Mouse (Mus musculus) thymus, adult 2 months (tissue): ENCODE data around the gene Sds. TPM values are rescaled to one million over a fixed set of nuclear protein-coding genes. Genes with fewer than 3 reads are reported as not detected.
A peak's percentile ranks its signal among the peaks of the same experiment; 100 is the strongest.

Source experiments
- DNase-seq: peaks from one replicate; pipeline ENCODE4 v3.0.0; 2021
- H3K27ac ChIP-seq: fragments of 200-500 bp; 2 replicates; pipeline ENCODE4 v1.5.1; 2012; ENCODE audit warnings: low read length, control low read depth; ENCODE audit not compliant: control insufficient read depth, insufficient read depth
- H3K27me3 ChIP-seq: fragments of 200-500 bp; 2 replicates; pipeline ENCODE4 v1.6.1; 2012; ENCODE audit warnings: mild to moderate bottlenecking, low read length, moderate library complexity, mixed read lengths; ENCODE audit not compliant: control insufficient read depth, insufficient read depth
- H3K36me3 ChIP-seq: fragments of 200-500 bp; 2 replicates; pipeline ENCODE4 v1.6.1; 2012; ENCODE audit warnings: mild to moderate bottlenecking, low read length, moderate library complexity; ENCODE audit not compliant: control insufficient read depth, insufficient read depth
- H3K4me1 ChIP-seq: fragments of 200-500 bp; replicated peaks from 2 replicates; pipeline ENCODE4 v1.6.1; 2012; ENCODE audit warnings: low read length; ENCODE audit not compliant: control insufficient read depth, insufficient read depth
- H3K4me3 ChIP-seq: fragments of 200-500 bp; 2 replicates; pipeline ENCODE4 v1.5.1; 2012; ENCODE audit warnings: mild to moderate bottlenecking, low read length, control low read depth, moderate library complexity; ENCODE audit not compliant: control insufficient read depth, insufficient read depth
- CTCF ChIP-seq: fragments of 200-500 bp; IDR thresholded peaks from 2 replicates; pipeline ENCODE4 v1.5.1; 2012; ENCODE audit warnings: mild to moderate bottlenecking, control low read depth, low read length, moderate library complexity, borderline replicate concordance; ENCODE audit not compliant: control insufficient read depth, poor library complexity, insufficient read depth; ENCODE audit errors: extremely low read depth
- POLR2A ChIP-seq: fragments of 200-500 bp; IDR thresholded peaks from 2 replicates; pipeline ENCODE4 v1.6.1; 2012; ENCODE audit warnings: mild to moderate bottlenecking, low read length, control low read depth, moderate library complexity; ENCODE audit not compliant: control insufficient read depth, poor library complexity, insufficient read depth; ENCODE audit errors: extremely low read depth
- WGBS: fragments of 180-500 bp; shearing (Covaris S2); methylation state at CpG from one replicate; pipeline ENCODE4 v1.1.7; 2018; 5-methylcytosine and 5-hydroxymethylcytosine counted together
- polyA plus RNA-seq: library from polyadenylated mRNA; depleted of rRNA; stranded (reverse); fragments of >200 nt; gene quantifications from 2 replicates; pipeline ENCODE4 v1.2.3, GENCODE M21; 2012

Gene Sds
- polyA plus RNA-seq, 1 experiment: 0.75 TPM

DNA sequence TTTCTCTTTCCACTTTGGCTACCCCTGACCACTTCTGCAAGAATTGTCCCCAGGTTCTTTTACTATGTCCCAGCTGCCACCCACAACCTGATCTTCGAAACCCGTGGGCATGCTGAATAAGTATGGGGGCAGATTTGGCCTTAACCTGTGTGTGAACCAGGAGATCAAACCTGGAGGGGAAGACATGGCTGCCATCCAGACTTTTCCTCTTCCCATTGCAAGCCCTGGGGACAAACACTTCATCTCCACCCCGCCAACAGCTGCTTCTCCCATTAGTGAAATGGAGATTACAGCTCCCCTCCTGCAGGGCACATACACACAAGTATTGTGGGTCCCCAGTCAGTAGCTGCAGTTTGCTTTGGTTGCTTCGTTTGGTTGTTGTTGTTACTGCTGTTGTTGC lies 31.0 kb downstream of the Sds start:
- no peak for DNase-seq
- WGBS: 87% methylated on average over 4 of the region's 4 CpGs
- TF ChIP-seq POLR2A (no peak), CTCF (no peak)
- no peak overlapping the region for H3K4me3 ChIP-seq
- H3K27me3 ChIP-seq: no peaks in the 10 kb centered on the region
- H3K4me1 ChIP-seq: peaks cover 28% of the 10 kb centered on the region
- H3K36me3 ChIP-seq: no peaks in the 10 kb centered on the region
- H3K27ac ChIP-seq: no peak overlapping the region

DNA sequence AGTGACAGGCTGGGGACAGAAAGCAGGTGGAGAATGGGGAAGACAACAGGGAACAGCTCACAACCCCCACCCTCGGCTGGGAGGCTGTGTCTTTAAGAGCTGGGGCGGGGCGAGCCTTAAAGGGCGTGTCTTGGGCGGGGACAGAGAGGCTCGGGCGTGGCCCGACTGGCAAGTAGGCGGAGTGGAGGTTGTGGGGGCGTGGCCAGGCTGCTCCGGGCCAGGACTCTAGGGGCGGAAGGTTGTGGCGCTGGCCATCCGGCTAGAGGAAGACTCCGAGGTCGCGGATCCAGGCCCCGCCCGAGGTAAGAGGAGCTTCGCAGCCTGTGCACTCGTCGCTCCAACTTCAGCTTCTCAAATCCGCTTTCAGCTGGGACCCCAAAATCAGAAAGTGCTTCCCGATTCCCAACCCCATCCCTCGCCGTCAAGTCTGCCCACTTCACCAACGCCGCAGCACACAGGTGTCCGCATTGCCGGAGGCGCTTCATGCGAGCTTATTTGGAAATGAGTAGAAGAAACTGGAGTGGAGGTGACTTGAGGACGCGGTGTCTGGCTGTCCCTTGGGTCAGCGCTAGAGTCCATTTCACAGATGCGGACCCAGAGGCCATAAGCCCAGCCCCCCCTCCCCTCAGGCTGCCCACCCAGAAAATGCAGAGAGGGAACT lies 34.8 kb downstream of the Sds start, which contains the start of gene Slc8b1:
Gene Slc8b1, plus strand, starts transcription at position 187 of the 661 bp plus-strand sequence.
- Histone ChIP-seq H3K27me3 (no peaks in the 10 kb centered on the region), H3K4me3 (peak within 1 kb of the TSS; percentile 61), H3K4me1 (peaks cover 16% of the 10 kb centered on the region), H3K27ac (no peak within 1 kb of the TSS; the same call in 1 of the 2 replicates), H3K36me3 (no peaks in the 10 kb centered on the region)
- TF ChIP-seq POLR2A (peak; percentile 39; the same call in 1 of the 2 replicates), CTCF (0 out of 2 replicates have a peak, but pooled peaks have one; percentile 24)
- peak; percentile 92 for DNase-seq
- WGBS: under 1% methylated on average over 36 of the region's 36 CpGs

DNA sequence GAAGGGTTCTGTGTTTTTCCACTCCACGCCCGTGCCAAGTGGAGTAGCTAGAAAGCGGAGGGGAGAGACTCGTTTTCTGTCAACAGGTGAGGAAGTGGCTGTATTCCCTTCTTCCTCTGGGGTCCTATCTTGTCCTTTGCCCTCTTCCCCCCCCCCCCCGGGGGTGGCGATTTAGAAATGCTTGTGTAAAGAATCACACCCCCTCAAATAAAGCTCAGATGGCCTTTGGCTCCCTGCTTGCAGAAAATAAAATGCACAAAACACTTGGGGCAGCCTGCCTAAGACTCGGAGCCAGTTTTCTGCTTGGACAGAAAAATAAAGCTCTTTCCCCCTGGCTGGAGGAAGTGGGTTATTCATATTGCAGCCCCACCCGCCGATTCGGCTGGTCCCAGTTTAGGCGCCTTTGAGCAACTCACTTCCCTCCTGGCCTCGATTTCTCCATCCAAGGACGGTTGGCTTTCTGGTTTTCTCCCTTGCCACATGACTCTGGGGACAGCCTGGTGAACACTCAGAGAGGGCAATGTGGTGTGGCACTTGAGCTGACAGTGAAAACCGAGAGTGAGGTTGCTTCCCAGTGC lies 35.4 kb downstream of the Sds start:
- Histone ChIP-seq H3K36me3 (no peaks in the 10 kb centered on the region), H3K4me1 (peaks cover 16% of the 10 kb centered on the region), H3K27me3 (no peaks in the 10 kb centered on the region), H3K4me3 (peak overlapping the region; percentile 61), H3K27ac (no peak overlapping the region)
- DNase-seq: no peak
- WGBS: 7% methylated on average over 14 of the region's 14 CpGs
- TF ChIP-seq CTCF (no peak), POLR2A (no peak)

DNA sequence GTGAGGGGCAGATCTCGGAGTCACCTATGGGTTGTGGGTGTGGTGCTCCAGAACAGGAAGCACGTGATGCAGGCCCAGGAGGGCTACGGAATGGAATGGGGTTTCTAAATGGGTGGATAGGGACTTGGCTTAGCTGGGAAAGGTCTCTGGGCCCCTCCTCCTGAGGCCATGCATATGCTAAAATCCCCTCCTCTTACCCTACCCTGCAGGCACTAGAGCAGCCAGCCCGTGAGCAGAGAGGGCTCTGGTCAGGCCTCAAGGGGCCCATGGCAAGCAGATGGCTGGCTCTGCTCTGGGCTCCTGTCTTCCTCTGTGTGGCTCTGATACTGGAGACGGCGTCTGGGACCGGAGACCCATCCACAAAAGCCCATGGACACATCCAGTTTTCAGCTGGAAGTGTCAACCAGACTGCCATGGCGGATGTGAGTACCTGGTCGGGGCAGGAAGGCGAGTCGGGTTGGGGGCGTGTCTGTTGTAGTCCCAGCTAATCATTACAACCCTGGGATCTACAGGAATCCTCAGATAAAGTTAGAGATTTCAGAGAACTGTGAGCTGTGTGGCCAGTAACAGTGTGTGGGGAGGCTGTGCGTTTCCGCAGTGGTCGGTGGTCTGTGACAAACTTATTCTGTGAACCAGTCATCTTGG lies 36.7 kb downstream of the Sds start:
- no peaks in the 10 kb centered on the region for H3K36me3 ChIP-seq
- TF ChIP-seq CTCF (no peak), POLR2A (no peak)
- DNase-seq: no peak
- H3K27me3 ChIP-seq: no peaks in the 10 kb centered on the region
- H3K27ac ChIP-seq: no peak overlapping the region
- H3K4me1 ChIP-seq: peaks cover 16% of the 10 kb centered on the region
- WGBS: 93% methylated on average over 15 of the region's 15 CpGs
- no peak overlapping the region for H3K4me3 ChIP-seq

DNA sequence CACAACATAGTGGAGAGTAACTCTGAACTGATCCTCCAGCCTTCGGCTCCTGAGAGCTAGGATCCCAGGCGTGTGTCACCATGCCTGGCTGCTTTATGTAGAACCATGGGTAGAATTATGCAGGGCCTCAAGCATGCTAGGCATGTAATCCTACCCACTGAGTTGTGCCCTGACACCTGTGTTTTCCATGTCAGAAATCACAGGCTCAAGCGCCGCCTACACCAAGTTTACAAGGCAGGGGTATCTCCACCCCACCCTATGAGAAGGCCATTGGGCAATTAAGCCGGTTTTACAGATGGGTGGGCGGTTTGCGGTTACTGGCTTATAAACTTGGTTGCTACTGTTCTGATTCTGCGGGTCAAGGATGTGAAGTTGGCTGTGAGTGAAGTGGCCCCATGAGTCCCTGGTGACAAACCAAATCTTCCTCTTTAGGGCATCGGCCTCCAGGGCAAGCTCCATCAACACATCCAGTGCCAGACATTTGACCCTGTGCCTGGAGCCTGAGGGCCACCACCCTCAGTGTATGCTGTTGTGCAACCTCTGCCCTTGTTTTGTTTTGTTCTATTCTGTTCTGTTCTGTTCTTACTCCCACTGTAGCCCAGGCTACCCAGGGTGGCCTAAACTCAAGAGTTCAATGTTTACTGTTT lies 37.8 kb downstream of the Sds start:
- Histone ChIP-seq H3K27ac (no peak overlapping the region), H3K4me1 (peaks cover 16% of the 10 kb centered on the region), H3K27me3 (no peaks in the 10 kb centered on the region), H3K36me3 (no peaks in the 10 kb centered on the region), H3K4me3 (no peak overlapping the region)
- 94% methylated on average over 9 of the region's 9 CpGs for whole genome bisulfite sequencing
- no peak for DNase-seq
- TF ChIP-seq CTCF: no peak
- TF ChIP-seq POLR2A: no peak

DNA sequence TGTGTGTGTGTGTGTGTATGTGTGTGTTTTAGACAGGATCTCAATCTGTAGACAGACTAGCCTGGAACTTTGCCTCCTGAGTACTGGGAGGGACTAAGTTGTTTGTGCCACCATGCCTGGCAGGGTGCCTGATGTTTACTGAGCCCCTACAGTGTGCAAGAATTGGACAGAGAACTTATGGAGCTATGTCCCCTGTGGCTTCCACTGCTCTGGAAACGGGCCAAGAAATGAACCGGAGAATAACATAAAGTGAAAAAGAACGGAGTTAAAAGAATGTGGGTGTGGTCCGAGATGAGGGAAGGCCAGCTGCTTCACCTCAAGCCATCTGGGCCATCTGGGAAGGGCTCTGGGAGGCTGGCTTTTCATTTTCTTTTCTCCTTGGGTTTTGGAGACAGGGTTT lies 38.4 kb downstream of the Sds start:
- no peak overlapping the region for H3K27ac ChIP-seq
- WGBS: 60% methylated on average over 4 of the region's 4 CpGs

More for the DNA sequence above, 38.4 kb downstream of the Sds start:
- TF ChIP-seq POLR2A (no peak), CTCF (no peak)
- no peak overlapping the region for H3K4me3 ChIP-seq
- H3K4me1 ChIP-seq: peaks cover 16% of the 10 kb centered on the region
- H3K36me3 ChIP-seq: no peaks in the 10 kb centered on the region
- DNase-seq: no peak
- no peaks in the 10 kb centered on the region for H3K27me3 ChIP-seq
